Mouse (Mus musculus) kidney, adult 10 weeks (tissue): ENCODE data around the gene Fam98a. TPM values are rescaled to one million over a fixed set of nuclear protein-coding genes. Genes with fewer than 3 reads are reported as not detected.

Experiments used
- polyA plus RNA-seq: library from polyadenylated mRNA; stranded (reverse); fragments of 350-450 nt; fragmentation: Illumina TruSeq; extraction: RNeasy Lipid Tissue Mini Kit (QIAGEN cat#74804); gene quantifications from one replicate; pipeline ENCODE4 v1.2.3, GENCODE M21; 2014; ENCODE audit warnings: low read depth, low replicate concordance

Fam98a gene
- 67.6 TPM for polyA plus RNA-seq

GRCm38 (mm10) chr17:75551512-75552400 is at the start of gene Fam98a:
TSS of gene Fam98a (minus strand) at chr17:75551946.

Other genes starting within 250 kb of the Fam98a start
- 24.4 TPM for gene Rasgrp3, start 116.0 kb downstream of the Fam98a start, polyA plus RNA-seq